ENCODE assay signal across 8 mouse cellular contexts in the genomic region with DNA sequence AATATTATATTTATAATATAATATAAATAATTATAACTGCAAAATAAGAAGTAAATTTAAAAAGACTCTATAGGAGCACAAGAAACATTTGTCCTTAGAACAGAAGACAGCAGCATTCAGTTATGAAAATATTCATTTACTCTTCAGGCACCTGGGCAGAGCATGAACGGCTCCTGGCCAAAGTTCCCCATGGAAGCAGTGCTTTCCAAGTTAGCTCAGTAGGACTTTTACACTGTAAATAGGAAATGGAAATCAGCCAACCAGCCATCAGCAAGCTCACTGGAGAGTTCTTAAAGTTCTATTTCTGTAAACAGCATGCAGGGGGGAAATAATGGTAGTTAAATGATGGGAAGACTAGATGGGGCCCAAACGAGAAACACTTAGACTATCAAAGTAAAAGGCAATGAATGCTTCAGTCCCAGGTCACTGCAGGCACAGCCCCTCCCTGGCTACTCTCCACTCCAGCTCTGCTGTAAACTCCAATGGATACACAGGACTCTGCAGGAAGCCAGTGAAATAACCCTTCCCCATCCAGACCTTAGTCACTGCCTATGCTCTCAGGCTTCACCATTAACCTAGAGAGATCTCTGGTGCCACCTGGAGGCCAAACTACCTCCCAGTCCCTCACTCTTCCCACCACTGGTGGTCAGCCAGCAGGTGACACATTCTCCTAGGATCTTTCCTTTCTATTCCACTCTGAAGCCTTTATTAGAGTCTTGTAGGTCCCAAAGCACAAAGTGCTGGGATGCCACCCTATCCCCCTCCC. TPM values are rescaled to one million over a fixed set of nuclear protein-coding genes. Genes with fewer than 3 reads are reported as not detected.
DNase-seq lines count a peak whose midpoint lies in the region; ATAC-seq and TF ChIP-seq lines count a peak whose summit lies in the region.

No protein-coding gene starts in this region.

- H3K27me3 ChIP-seq in embryonic facial prominence, embryonic 14.5 days (replicated peaks; ENCODE audit: control insufficient read depth, insufficient read depth, low read length), result no peaks in the 10 kb centered on the region
- H3K27me3 ChIP-seq in hindbrain, embryonic 16.5 days (replicated peaks; ENCODE audit: control insufficient read depth, insufficient read depth, low read length), result no peaks in the 10 kb centered on the region
- H3K27me3 ChIP-seq in limb, embryonic 14.5 days (ENCODE audit: control insufficient read depth, insufficient read depth, low read length), result no peaks in the 10 kb centered on the region
- no peaks in the 10 kb centered on the region for H3K27me3 ChIP-seq in midbrain, embryonic 14.5 days (ENCODE audit: control insufficient read depth, insufficient read depth, low read length)

- H3K9me3 ChIP-seq in embryonic facial prominence, embryonic 14.5 days (ENCODE audit: control insufficient read depth, low read length), result peaks cover 4% of the 10 kb centered on the region; the same call in 1 of the 2 replicates
- H3K9me3 ChIP-seq in hindbrain, embryonic 16.5 days (ENCODE audit: control insufficient read depth, low read length), result no peaks in the 10 kb centered on the region
- no peaks in the 10 kb centered on the region for H3K9me3 ChIP-seq in limb, embryonic 14.5 days (ENCODE audit: control insufficient read depth, low read length)
- no peaks in the 10 kb centered on the region for H3K9me3 ChIP-seq in midbrain, embryonic 14.5 days (ENCODE audit: control insufficient read depth, low read length)

- H3K4me2 ChIP-seq in embryonic facial prominence, embryonic 14.5 days (ENCODE audit: low read depth, low read length), result no peak overlapping the region
- no peak overlapping the region for H3K4me2 ChIP-seq in hindbrain, embryonic 16.5 days (ENCODE audit: low read length)
- H3K4me2 ChIP-seq in limb, embryonic 14.5 days (replicated peaks; ENCODE audit: low read depth, low read length, severe bottlenecking), result no peak overlapping the region
- no peak overlapping the region for H3K4me2 ChIP-seq in midbrain, embryonic 14.5 days (ENCODE audit: low read length)

- peak; percentile 55; the same call in 1 of the 2 replicates for ATAC-seq in embryonic facial prominence, embryonic 14.5 days (ENCODE audit: low read depth)
- peak; percentile 90 for ATAC-seq in hindbrain, embryonic 16.5 days
- no peak for ATAC-seq in limb, embryonic 14.5 days (ENCODE audit: low FRiP score, low read depth)
- ATAC-seq in midbrain, embryonic 14.5 days (ENCODE audit: low FRiP score, low TSS enrichment), result no peak

- H3K36me3 ChIP-seq in embryonic facial prominence, embryonic 14.5 days (ENCODE audit: control insufficient read depth, insufficient read depth, low read length), result no peaks in the 10 kb centered on the region
- H3K36me3 ChIP-seq in hindbrain, embryonic 16.5 days (ENCODE audit: control insufficient read depth, insufficient read depth, low read length), result no peaks in the 10 kb centered on the region
- H3K36me3 ChIP-seq in limb, embryonic 14.5 days (ENCODE audit: control insufficient read depth, insufficient read depth, low read length), result no peaks in the 10 kb centered on the region
- no peaks in the 10 kb centered on the region for H3K36me3 ChIP-seq in midbrain, embryonic 14.5 days (ENCODE audit: control insufficient read depth, insufficient read depth, low read length)

- no peak overlapping the region for H3K9ac ChIP-seq in embryonic facial prominence, embryonic 14.5 days (ENCODE audit: low read depth, low read length)
- no peak overlapping the region for H3K9ac ChIP-seq in hindbrain, embryonic 16.5 days (ENCODE audit: low read depth, low read length)
- no peak overlapping the region for H3K9ac ChIP-seq in limb, embryonic 14.5 days (ENCODE audit: low read depth, low read length, severe bottlenecking)
- H3K9ac ChIP-seq in midbrain, embryonic 14.5 days (replicated peaks; ENCODE audit: low read length), result no peak overlapping the region

- 62% methylated on average over 2 of the region's 2 CpGs for WGBS in embryonic facial prominence, embryonic 14.5 days
- WGBS in hindbrain, embryonic 16.5 days, result 61% methylated on average over 2 of the region's 2 CpGs
- 56% methylated on average over 2 of the region's 2 CpGs for WGBS in limb, embryonic 14.5 days
- 64% methylated on average over 2 of the region's 2 CpGs for WGBS in midbrain, embryonic 14.5 days

- no peaks in the 10 kb centered on the region for H3K4me1 ChIP-seq in embryonic facial prominence, embryonic 14.5 days (ENCODE audit: control insufficient read depth, insufficient read depth, low read length)
- H3K4me1 ChIP-seq in hindbrain, embryonic 16.5 days (ENCODE audit: control insufficient read depth, insufficient read depth, low read depth, low read length), result no peaks in the 10 kb centered on the region; the same call in 1 of the 2 replicates
- H3K4me1 ChIP-seq in limb, embryonic 14.5 days (ENCODE audit: control insufficient read depth, insufficient read depth, low read length), result no peaks in the 10 kb centered on the region
- H3K4me1 ChIP-seq in midbrain, embryonic 14.5 days (ENCODE audit: control insufficient read depth, insufficient read depth, low read length), result no peaks in the 10 kb centered on the region

- TF ChIP-seq POLR2A in limb, embryonic 14.5 days (IDR thresholded peaks at IDR 0.05; ENCODE audit: borderline replicate concordance, extremely low read depth, insufficient read depth, insufficient read length), result no peak

- H3K27ac ChIP-seq in embryonic facial prominence, embryonic 14.5 days (replicated peaks; ENCODE audit: low read depth, low read length), result no peak overlapping the region
- H3K27ac ChIP-seq in hindbrain, embryonic 16.5 days (ENCODE audit: low read depth, low read length), result no peak overlapping the region
- H3K27ac ChIP-seq in limb, embryonic 14.5 days (replicated peaks; ENCODE audit: low read depth, low read length), result no peak overlapping the region
- no peak overlapping the region for H3K27ac ChIP-seq in midbrain, embryonic 14.5 days (replicated peaks; ENCODE audit: low read depth, low read length)

- peak; percentile 60 for DNase-seq in urinary bladder, postnatal 14 days (ENCODE audit: low spot score)
- no peak for DNase-seq in urinary bladder, postnatal 4 days (ENCODE audit: low spot score in 2 of 2)
- DNase-seq in adrenal gland, postnatal 25 days, result peak; percentile 61
- peak; percentile 36 for DNase-seq in embryonic facial prominence, embryonic 14.5 days (ENCODE audit: low spot score)
- DNase-seq in limb, embryonic 14.5 days (ENCODE audit: low spot score), result peak; percentile 48
- peak; percentile 52 for DNase-seq in midbrain, embryonic 14.5 days
- peak; percentile 25 to 36 for DNase-seq in thymus, postnatal 36 days

- H3K4me3 ChIP-seq in embryonic facial prominence, embryonic 14.5 days (ENCODE audit: low read depth, low read length), result no peak overlapping the region
- no peak overlapping the region for H3K4me3 ChIP-seq in hindbrain, embryonic 16.5 days (ENCODE audit: low read length)
- H3K4me3 ChIP-seq in limb, embryonic 14.5 days (replicated peaks; ENCODE audit: low read length), result no peak overlapping the region
- H3K4me3 ChIP-seq in midbrain, embryonic 14.5 days (replicated peaks; ENCODE audit: low read depth, low read length), result no peak overlapping the region

RNA-seq across cellular contexts. Expression of a gene that starts 12.2 kb away (rescaled TPM):
- total RNA-seq in adrenal gland, postnatal 25 days (2021), result 1.3 and 1.5 TPM in 2 replicates
- polyA plus RNA-seq in embryonic facial prominence, embryonic 14.5 days (2014; fragmentation: Nextera tagmentation; extraction: Ambion mirVana), result 0.62 and 0.86 TPM in 2 replicates
- polyA plus RNA-seq in hindbrain, embryonic 16.5 days (2015; fragmentation: Nextera tagmentation; extraction: Ambion mirVana), result 1.8 and 1.9 TPM in 2 replicates
- 0.63 TPM in 2 replicates for polyA plus RNA-seq in limb, embryonic 14.5 days (2012; rRNA removed)
- 0.29 and 0.37 TPM in 2 replicates for polyA plus RNA-seq in limb, embryonic 14.5 days (2014; fragmentation: Nextera tagmentation; extraction: Ambion mirVana)
- 1.5 TPM in 2 replicates for polyA plus RNA-seq in midbrain, embryonic 14.5 days (2014; fragmentation: Nextera tagmentation; extraction: Ambion mirVana)

RNA-seq across cellular contexts. Expression of a gene that starts 12.6 kb away (rescaled TPM):
- 32.2 and 36.3 TPM in 2 replicates for total RNA-seq in adrenal gland, postnatal 25 days (2021)
- polyA plus RNA-seq in embryonic facial prominence, embryonic 14.5 days (2014; fragmentation: Nextera tagmentation; extraction: Ambion mirVana), result 19.3 and 22.4 TPM in 2 replicates
- polyA plus RNA-seq in hindbrain, embryonic 16.5 days (2015; fragmentation: Nextera tagmentation; extraction: Ambion mirVana), result 40.9 and 42.4 TPM in 2 replicates
- 11.3 and 13.6 TPM in 2 replicates for polyA plus RNA-seq in limb, embryonic 14.5 days (2012; rRNA removed)
- 23.4 and 27.6 TPM in 2 replicates for polyA plus RNA-seq in limb, embryonic 14.5 days (2014; fragmentation: Nextera tagmentation; extraction: Ambion mirVana)
- polyA plus RNA-seq in midbrain, embryonic 14.5 days (2014; fragmentation: Nextera tagmentation; extraction: Ambion mirVana), result 27.0 and 37.3 TPM in 2 replicates

Comparison
In these comparisons a context has a peak if more than half of its experiments do, and no peak if none do; other contexts are left out.
1. DNase-seq: peak in urinary bladder, postnatal 14 days (single experiment), adrenal gland, postnatal 25 days (single experiment), embryonic facial prominence, embryonic 14.5 days (single experiment), limb, embryonic 14.5 days (single experiment), midbrain, embryonic 14.5 days (single experiment) and thymus, postnatal 36 days (2 of 2); none in urinary bladder, postnatal 4 days (0 of 2).
2. ATAC-seq: peak in embryonic facial prominence, embryonic 14.5 days (single experiment) and hindbrain, embryonic 16.5 days (single experiment); none in limb, embryonic 14.5 days (single experiment) and midbrain, embryonic 14.5 days (single experiment).